Mouse (Mus musculus) bone marrow macrophage, adult 2 months (primary cell): ENCODE results near the gene Ofd1. TPM values are rescaled to one million over a fixed set of nuclear protein-coding genes. Genes with fewer than 3 reads are reported as not detected.

Source experiments
- H3K27ac ChIP-seq: 2 replicates; pipeline ENCODE4 v1.5.1; 2012; ENCODE audit warnings: low read depth, low read length; ENCODE audit not compliant: insufficient read depth
- H3K4me1 ChIP-seq: 2 replicates; pipeline ENCODE4 v1.6.1; 2012; ENCODE audit warnings: low read length; ENCODE audit not compliant: control insufficient read depth, insufficient read depth
- H3K4me3 ChIP-seq: 2 replicates; pipeline ENCODE4 v1.5.1; 2012; ENCODE audit warnings: mild to moderate bottlenecking, low read length, moderate library complexity; ENCODE audit not compliant: insufficient read depth
- CTCF ChIP-seq: IDR thresholded peaks from 2 replicates; pipeline ENCODE4 v1.5.1; 2012; ENCODE audit warnings: low read depth, mild to moderate bottlenecking, low read length, moderate library complexity
- POLR2A ChIP-seq: IDR thresholded peaks from 2 replicates; pipeline ENCODE4 v1.6.1; 2012; ENCODE audit warnings: mild to moderate bottlenecking, low read depth, low read length, borderline replicate concordance
- polyA plus RNA-seq: library from polyadenylated mRNA; stranded (reverse); fragments of >200 nt; gene quantifications from 2 replicates; pipeline ENCODE4 v1.2.4, GENCODE M21; 2012; ENCODE audit not compliant: missing spikeins, insufficient read depth, insufficient read length

Gene Ofd1
- polyA plus RNA-seq: 6.1 and 6.7 TPM in 2 replicates

- Histone ChIP-seq H3K4me1 (peaks cover 5% of the 10 kb centered on the region; the same call in 1 of the 2 replicates), H3K4me3 (peak within 1 kb of the TSS; percentile 87), H3K27ac (peak within 1 kb of the TSS; percentile 38; the same call in 1 of the 2 replicates)
- TF ChIP-seq CTCF: no peak
- TF ChIP-seq POLR2A: no peak
Observed at GRCm38 (mm10) chrX:166440616-166441063, at the start of gene Ofd1. Gene Ofd1, minus strand, starts transcription at chrX:166440704.

- Histone ChIP-seq H3K4me1 (peaks cover 12% of the 10 kb centered on the region), H3K27ac (peak within 1 kb of the TSS; percentile 75), H3K4me3 (peak within 1 kb of the TSS; percentile 99)
- TF ChIP-seq POLR2A (no peak), CTCF (no peak)
Observed at GRCm38 (mm10) chrX:166479365-166479983, 39.0 kb upstream of the Ofd1 start, which contains the start of gene Rab9. Gene Rab9, minus strand, starts transcription at chrX:166479867.

- TF ChIP-seq POLR2A (no peak), CTCF (no peak)
Observed at GRCm38 (mm10) chrX:166478631-166479364, 38.3 kb upstream of the Ofd1 start.

GRCm38 (mm10) chrX:166477393-166477792 lies 36.9 kb upstream of the Ofd1 start:
- TF ChIP-seq CTCF (no peak), POLR2A (no peak)
- H3K4me1 ChIP-seq: peaks cover 12% of the 10 kb centered on the region
- H3K4me3 ChIP-seq: peak overlapping the region; percentile 8
- no peak overlapping the region for H3K27ac ChIP-seq

More at GRCm38 (mm10) chrX:166478631-166479364, 38.3 kb upstream of the Ofd1 start:
- peak overlapping the region; percentile 99 for H3K4me3 ChIP-seq
- H3K27ac ChIP-seq: peak overlapping the region; percentile 75
- peaks cover 12% of the 10 kb centered on the region for H3K4me1 ChIP-seq

GRCm38 (mm10) chrX:166472612-166473011 lies 32.1 kb upstream of the Ofd1 start:
- peaks cover 19% of the 10 kb centered on the region for H3K4me1 ChIP-seq
- H3K4me3 ChIP-seq: no peak overlapping the region
- TF ChIP-seq CTCF: no peak
- no peak for TF ChIP-seq POLR2A
- H3K27ac ChIP-seq: no peak overlapping the region

- TF ChIP-seq POLR2A: no peak
- no peak for TF ChIP-seq CTCF
- Histone ChIP-seq H3K27ac (no peak overlapping the region), H3K4me1 (peaks cover 7% of the 10 kb centered on the region), H3K4me3 (no peak overlapping the region)
Observed at GRCm38 (mm10) chrX:166468321-166468720, 27.8 kb upstream of the Ofd1 start.

- Histone ChIP-seq H3K27ac (no peak overlapping the region), H3K4me1 (0 out of 2 replicates have a peak, but pooled peaks cover 2% of the 10 kb centered on the region), H3K4me3 (no peak overlapping the region)
- TF ChIP-seq CTCF (no peak), POLR2A (no peak)
Observed at GRCm38 (mm10) chrX:166455525-166455924, 15.0 kb upstream of the Ofd1 start.

- Histone ChIP-seq H3K4me3 (no peak overlapping the region), H3K27ac (no peak overlapping the region), H3K4me1 (0 out of 2 replicates have a peak, but pooled peaks cover 2% of the 10 kb centered on the region)
- TF ChIP-seq CTCF (no peak), POLR2A (no peak)
Observed at GRCm38 (mm10) chrX:166454331-166454730, 13.8 kb upstream of the Ofd1 start.

- Histone ChIP-seq H3K27ac (no peak overlapping the region), H3K4me3 (no peak overlapping the region), H3K4me1 (0 out of 2 replicates have a peak, but pooled peaks cover 2% of the 10 kb centered on the region)
- TF ChIP-seq POLR2A (no peak), CTCF (no peak)
Observed at GRCm38 (mm10) chrX:166453532-166453931, 13.0 kb upstream of the Ofd1 start.

GRCm38 (mm10) chrX:166444552-166444951 lies 4.0 kb upstream of the Ofd1 start:
- no peak overlapping the region for H3K4me3 ChIP-seq

More at GRCm38 (mm10) chrX:166444552-166444951, 4.0 kb upstream of the Ofd1 start:
- Histone ChIP-seq H3K4me1 (no peaks in the 10 kb centered on the region), H3K27ac (no peak overlapping the region)
- TF ChIP-seq CTCF: no peak
- TF ChIP-seq POLR2A: no peak
